Mouse (Mus musculus) embryonic fibroblast, embryonic 13.5 days (primary cell): ENCODE data around the gene Ppfia4. TPM values are rescaled to one million over a fixed set of nuclear protein-coding genes. Genes with fewer than 3 reads are reported as not detected.

Source experiments
- H3K27ac ChIP-seq: 2 replicates; pipeline ENCODE4 v1.5.1; 2012; ENCODE audit warnings: low read length, control low read depth, inconsistent platforms; ENCODE audit not compliant: insufficient read depth
- H3K4me1 ChIP-seq: 2 replicates; pipeline ENCODE4 v1.6.1; 2011; ENCODE audit warnings: low read length; ENCODE audit not compliant: control insufficient read depth, insufficient read depth
- H3K4me3 ChIP-seq: 2 replicates; pipeline ENCODE4 v1.5.1; 2011; ENCODE audit warnings: mild to moderate bottlenecking, control low read depth, low read length; ENCODE audit not compliant: insufficient read depth
- CTCF ChIP-seq: IDR thresholded peaks from 2 replicates; pipeline ENCODE4 v1.5.1; 2011; ENCODE audit warnings: mild to moderate bottlenecking, control low read depth, low read length, moderate library complexity, borderline replicate concordance; ENCODE audit not compliant: insufficient read depth
- POLR2A ChIP-seq: IDR thresholded peaks from 2 replicates; pipeline ENCODE4 v1.6.1; 2011; ENCODE audit warnings: low read depth, mild to moderate bottlenecking, control low read depth, low read length, moderate library complexity
- polyA plus RNA-seq: library from polyadenylated mRNA; stranded (reverse); fragments of >200 nt; gene quantifications from 2 replicates; pipeline ENCODE4 v1.2.4, GENCODE M21; 2011; ENCODE audit warnings: low read depth; ENCODE audit not compliant: missing spikeins, insufficient read length

Gene Ppfia4
- polyA plus RNA-seq, 1 experiment: 1.4 TPM

DNA sequence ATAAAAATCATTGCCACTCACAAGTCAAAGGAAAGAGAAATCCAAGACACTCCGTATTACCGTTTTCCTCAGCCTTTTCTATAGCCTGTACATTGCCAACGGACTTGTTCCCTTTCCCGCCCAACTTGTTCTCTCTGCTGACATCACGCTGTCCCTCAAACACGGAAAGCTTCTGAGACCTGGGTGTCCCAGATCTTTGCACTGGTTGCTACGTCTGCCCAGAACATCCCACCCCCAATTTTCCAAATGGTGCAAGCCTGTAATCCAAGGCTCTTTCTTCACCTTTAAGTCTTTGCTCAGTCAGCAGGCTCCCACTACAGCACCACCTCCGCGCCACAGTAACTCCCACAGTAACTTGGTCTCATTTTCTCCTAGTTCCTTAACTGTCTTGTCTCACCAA, 27.8 kb downstream of the Ppfia4 start:
- no peak overlapping the region for H3K4me3 ChIP-seq
- TF ChIP-seq POLR2A (no peak), CTCF (no peak)
- no peak overlapping the region for H3K27ac ChIP-seq
- no peaks in the 10 kb centered on the region for H3K4me1 ChIP-seq

GRCm38 (mm10) chr1:134302568-134303238, 30.0 kb downstream of the Ppfia4 start:
- Histone ChIP-seq H3K4me3 (no peak overlapping the region), H3K4me1 (no peaks in the 10 kb centered on the region), H3K27ac (no peak overlapping the region)
- no peak for TF ChIP-seq POLR2A
- no peak for TF ChIP-seq CTCF

DNA sequence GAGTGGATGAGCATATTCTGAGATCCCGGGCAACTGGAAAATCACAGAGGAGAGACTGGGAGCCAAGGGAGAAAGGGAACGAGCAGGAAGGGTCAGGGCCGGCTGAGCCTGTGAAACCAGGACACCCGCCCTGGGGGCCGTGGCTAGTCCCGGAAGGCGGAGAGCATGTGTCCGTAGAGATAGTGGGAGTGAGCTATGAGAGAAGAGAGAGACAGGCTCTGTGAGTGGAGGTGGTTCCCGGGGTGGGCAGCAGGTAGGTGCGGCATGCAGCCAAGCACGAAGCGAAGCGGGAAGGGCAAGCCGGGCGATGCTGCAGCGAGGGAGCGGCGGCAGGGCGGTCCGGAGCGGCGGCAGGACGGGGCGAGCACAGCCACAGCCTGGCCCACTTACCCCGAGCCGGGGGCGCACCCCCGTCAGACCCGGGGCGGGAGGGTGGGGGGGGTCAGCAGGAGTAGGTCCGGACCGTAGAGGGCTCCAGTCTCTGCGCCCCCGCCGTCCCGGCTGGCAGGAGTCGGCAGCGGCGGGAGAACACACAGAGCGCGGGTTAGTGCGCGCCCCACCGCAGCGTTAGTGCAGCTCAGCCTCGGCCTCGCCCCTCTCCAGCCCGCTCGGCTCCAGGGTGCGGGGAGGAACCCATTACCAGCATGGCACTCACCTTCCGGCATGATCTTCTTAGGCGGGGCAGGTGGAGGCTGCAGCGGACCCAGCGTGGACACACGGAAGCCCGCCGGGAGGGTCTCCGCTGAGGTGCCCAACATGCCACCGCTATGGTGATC, 33.9 kb downstream of the Ppfia4 start:
- peak overlapping the region; percentile 37 for H3K4me3 ChIP-seq
- H3K4me1 ChIP-seq: no peaks in the 10 kb centered on the region
- H3K27ac ChIP-seq: no peak overlapping the region
- no peak for TF ChIP-seq POLR2A
- TF ChIP-seq CTCF: no peak

DNA sequence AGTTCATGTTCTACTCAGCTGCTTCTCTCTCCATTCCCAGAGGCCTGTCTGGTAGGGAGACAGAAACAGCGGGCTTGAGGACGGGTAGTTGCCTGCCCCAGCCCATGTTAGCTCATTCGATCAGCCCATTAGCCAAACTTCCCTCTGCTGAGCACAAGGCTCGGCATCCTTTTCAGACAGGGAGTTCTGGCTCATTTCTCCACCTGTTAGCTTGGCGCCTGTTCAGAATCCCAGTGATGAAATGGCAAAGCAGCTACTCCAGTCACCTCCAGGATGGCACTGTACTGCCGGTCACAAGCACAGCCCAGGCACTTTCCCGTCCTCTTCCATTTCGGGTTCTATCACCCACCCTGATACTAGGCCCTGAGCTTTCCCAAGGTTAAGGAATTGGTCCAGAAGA, 35.5 kb downstream of the Ppfia4 start:
- no peaks in the 10 kb centered on the region for H3K4me1 ChIP-seq
- no peak overlapping the region for H3K27ac ChIP-seq
- H3K4me3 ChIP-seq: no peak overlapping the region
- TF ChIP-seq CTCF: no peak
- TF ChIP-seq POLR2A: no peak

GRCm38 (mm10) chr1:134293738-134294604, 38.8 kb downstream of the Ppfia4 start:
- Histone ChIP-seq H3K27ac (no peak overlapping the region), H3K4me1 (no peaks in the 10 kb centered on the region), H3K4me3 (no peak overlapping the region)
- TF ChIP-seq CTCF: no peak
- no peak for TF ChIP-seq POLR2A

DNA sequence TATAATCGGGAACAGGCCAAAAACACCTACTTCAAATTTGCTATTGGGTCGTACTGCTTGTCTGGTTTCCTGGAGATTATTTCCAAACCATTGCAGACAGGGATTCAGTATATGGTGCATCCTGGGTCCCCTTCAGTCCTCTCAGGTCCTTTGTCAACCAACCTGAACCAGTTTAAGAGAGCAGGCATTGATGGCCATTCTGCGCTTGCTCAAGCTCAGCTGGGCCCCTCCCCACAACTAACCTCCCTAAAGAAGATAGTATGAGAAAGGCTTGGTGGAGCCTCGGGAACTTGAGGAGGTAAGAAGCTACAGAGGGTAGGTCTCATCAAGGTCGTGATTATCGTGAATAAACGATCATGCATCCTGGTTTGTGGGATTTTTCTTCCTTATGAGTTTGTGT, 39.5 kb downstream of the Ppfia4 start:
- TF ChIP-seq POLR2A (no peak), CTCF (no peak)
- H3K27ac ChIP-seq: no peak overlapping the region
- no peaks in the 10 kb centered on the region for H3K4me1 ChIP-seq
- no peak overlapping the region for H3K4me3 ChIP-seq

GRCm38 (mm10) chr1:134292601-134293000, 40.1 kb downstream of the Ppfia4 start:
- TF ChIP-seq POLR2A: no peak
- no peak for TF ChIP-seq CTCF
- no peaks in the 10 kb centered on the region for H3K4me1 ChIP-seq
- H3K27ac ChIP-seq: no peak overlapping the region
- no peak overlapping the region for H3K4me3 ChIP-seq

GRCm38 (mm10) chr1:134292073-134292472, 40.7 kb downstream of the Ppfia4 start:
- H3K27ac ChIP-seq: no peak overlapping the region
- TF ChIP-seq POLR2A (no peak), CTCF (no peak)
- H3K4me1 ChIP-seq: no peaks in the 10 kb centered on the region
- H3K4me3 ChIP-seq: no peak overlapping the region

- Histone ChIP-seq H3K27ac (no peak overlapping the region), H3K4me3 (no peak overlapping the region), H3K4me1 (no peaks in the 10 kb centered on the region)
- no peak for TF ChIP-seq CTCF
- TF ChIP-seq POLR2A: no peak
These were observed 41.2 kb downstream of the Ppfia4 start for GRCm38 (mm10) chr1:134291555-134291954.
